Mouse (Mus musculus) erythroid progenitor cell, adult 5-6 weeks (primary cell): ENCODE measurements around the gene Cmtm2a. TPM values are rescaled to one million over a fixed set of nuclear protein-coding genes. Genes with fewer than 3 reads are reported as not detected.
"Not testable (repeated sequence)": the region's sequence is repeated elsewhere in the genome, so short reads cannot be mapped to it uniquely, and the experiment has no call there.

Source experiments
- ATAC-seq: replicated peaks from 2 replicates; pipeline ENCODE4 v1.8.0; 2016; ENCODE audit warnings: moderate number of reproducible peaks, mild to moderate bottlenecking, moderate TSS enrichment, inconsistent platforms; ENCODE audit not compliant: poor library complexity, low FRiP score, severe bottlenecking
- total RNA-seq, 2 experiments: library from RNA; stranded (forward) in 1 of 2; stranded (reverse) in 1 of 2; fragments of 150-400 nt in 1 of 2; fragments of 186-747, 209-891 nt in 1 of 2; gene quantifications; 2 replicates each; pipeline versions ENCODE4 v1.2.3 to v1.2.4; 2015 to 2017; ENCODE audit warnings: low replicate concordance in 2 of 2

Gene Cmtm2a
- total RNA-seq (2015; ENCODE audit: low replicate concordance) (not detected in 2 replicates), total RNA-seq (2017; ENCODE audit: low replicate concordance) (not detected in 2 replicates)

GRCm38 (mm10) chr8:104293081-104293480, at the start of gene Cmtm2a:
Gene Cmtm2a (minus strand): TSS chr8:104293181.
- 0 out of 2 replicates have a peak, but pooled peaks have one; percentile 14 for ATAC-seq

- no peak for ATAC-seq
These were observed 49.4 kb upstream of the Cmtm2a start for GRCm38 (mm10) chr8:104342426-104342825.

- ATAC-seq = no peak
These were observed 48.7 kb upstream of the Cmtm2a start for GRCm38 (mm10) chr8:104341678-104342077.

GRCm38 (mm10) chr8:104341106-104341561, 48.2 kb upstream of the Cmtm2a start:
- ATAC-seq = no peak

GRCm38 (mm10) chr8:104340233-104341105, 47.5 kb upstream of the Cmtm2a start:
- ATAC-seq = no peak

GRCm38 (mm10) chr8:104339983-104340232, 46.9 kb upstream of the Cmtm2a start:
- ATAC-seq = no peak

GRCm38 (mm10) chr8:104339229-104339982, 46.4 kb upstream of the Cmtm2a start, which contains the start of gene Cmtm3:
Gene Cmtm3 (plus strand): TSS chr8:104339410.
- ATAC-seq = no peak

GRCm38 (mm10) chr8:104337890-104338289, 44.9 kb upstream of the Cmtm2a start:
- no peak for ATAC-seq

GRCm38 (mm10) chr8:104336806-104337205, 43.8 kb upstream of the Cmtm2a start:
- ATAC-seq = no peak

GRCm38 (mm10) chr8:104334196-104334595, 41.2 kb upstream of the Cmtm2a start:
- ATAC-seq = no peak

GRCm38 (mm10) chr8:104333786-104334185, 40.8 kb upstream of the Cmtm2a start:
- ATAC-seq = no peak

GRCm38 (mm10) chr8:104332665-104333631, 40.0 kb upstream of the Cmtm2a start:
- no peak for ATAC-seq

GRCm38 (mm10) chr8:104321930-104322329, 28.9 kb upstream of the Cmtm2a start, which contains the start of gene Cmtm2b:
Gene Cmtm2b (plus strand): TSS chr8:104322230.
- not testable (repeated sequence) for ATAC-seq

GRCm38 (mm10) chr8:104321267-104321666, 28.3 kb upstream of the Cmtm2a start, which contains the start of gene Gm11020:
Gene Gm11020 (plus strand): TSS chr8:104321567.
- ATAC-seq = not testable (repeated sequence)

- ATAC-seq = no peak
These were observed 20.3 kb upstream of the Cmtm2a start for GRCm38 (mm10) chr8:104313311-104313710.

GRCm38 (mm10) chr8:104312023-104312422, 19.0 kb upstream of the Cmtm2a start:
- ATAC-seq = not testable (repeated sequence)

- not testable (repeated sequence) for ATAC-seq
These were observed 16.6 kb upstream of the Cmtm2a start, which contains the start of the genes Gm45711 and Cmtm1 for GRCm38 (mm10) chr8:104309441-104310155. Gene Gm45711 (minus strand): TSS chr8:104310081. Gene Cmtm1 (minus strand): TSS chr8:104310145.

- ATAC-seq = not testable (repeated sequence)
These were observed 15.4 kb upstream of the Cmtm2a start for GRCm38 (mm10) chr8:104308341-104308740.

GRCm38 (mm10) chr8:104304962-104305361, 12.0 kb upstream of the Cmtm2a start:
- no peak for ATAC-seq
